Mouse (Mus musculus) myocyte (in vitro differentiated cells): Measurements from ENCODE around the gene Itfg2.

Source experiments
- E2F4 ChIP-seq: IDR thresholded peaks from one replicate; pipeline ENCODE4 v1.6.1; 2011; ENCODE audit warnings: mild to moderate bottlenecking, control low read depth, moderate library complexity; ENCODE audit not compliant: insufficient read depth
- MAX ChIP-seq: IDR thresholded peaks from one replicate; pipeline ENCODE4 v1.6.1; 2011; ENCODE audit warnings: low read depth, mild to moderate bottlenecking, control low read depth
- MYOD1 ChIP-seq, 3 experiments: IDR thresholded peaks; one replicate each; pipeline ENCODE4 v1.6.1; 2011; ENCODE audit warnings: control low read depth in 2 of 3, low read depth in 2 of 3, mild to moderate bottlenecking in 2 of 3, moderate library complexity in 1 of 3; ENCODE audit not compliant: insufficient read length in 2 of 3, control insufficient read depth in 1 of 3
- MYOG ChIP-seq, 3 experiments: IDR thresholded peaks; one replicate each; pipeline ENCODE4 v1.6.1; 2011; ENCODE audit warnings: control low read depth in 2 of 3, low read depth in 2 of 3, mild to moderate bottlenecking in 2 of 3; ENCODE audit not compliant: insufficient read length in 2 of 3, control insufficient read depth in 1 of 3, insufficient read depth in 1 of 3
- POLR2A ChIP-seq: IDR thresholded peaks from one replicate; pipeline ENCODE4 v1.6.1; 2011; ENCODE audit warnings: low read depth, mild to moderate bottlenecking, control low read depth, moderate library complexity; ENCODE audit not compliant: insufficient read length
- POLR2AphosphoS2 ChIP-seq: IDR thresholded peaks from one replicate; pipeline ENCODE4 v1.6.1; 2011; ENCODE audit warnings: low read depth, control low read depth; ENCODE audit not compliant: insufficient read length
- REST ChIP-seq: IDR thresholded peaks from one replicate; pipeline ENCODE4 v1.6.1; 2011; ENCODE audit warnings: mild to moderate bottlenecking, control low read depth, moderate library complexity; ENCODE audit not compliant: insufficient read depth, insufficient read length
- USF1 ChIP-seq: IDR thresholded peaks from one replicate; pipeline ENCODE4 v1.6.1; 2011; ENCODE audit warnings: low read depth, mild to moderate bottlenecking, control low read depth, moderate library complexity

GRCm38 (mm10) chr6:128433566-128433965 is 8.8 kb upstream of the Itfg2 start:
- TF ChIP-seq USF1 (no peak), POLR2A (no peak), MYOD1 (IDR thresholded peaks at IDR 0.05; ENCODE audit: control insufficient read depth in 1 of 3, insufficient read length in 2 of 3, low read depth in 2 of 3) (no peak), E2F4 (no peak), MAX (no peak), MYOG (IDR thresholded peaks at IDR 0.05; ENCODE audit: control insufficient read depth in 1 of 3, insufficient read depth in 1 of 3, insufficient read length in 2 of 3, low read depth in 2 of 3) (no peak), REST (no peak), POLR2AphosphoS2 (no peak)
